Mouse (Mus musculus): ENCODE measurements around the gene Trnp1. TPM values are rescaled to one million over a fixed set of nuclear protein-coding genes. Genes with fewer than 3 reads are reported as not detected.

The Trnp1 gene
- total and polyA plus RNA-seq, 3 experiments = 1.6 TPM; not detected in 1

GRCm38 (mm10) chr4:133521502-133521901 lies 23.2 kb upstream of the Trnp1 start:
- Histone ChIP-seq H3K79me2 (ENCODE audit: control insufficient read depth, insufficient read depth, low read length, poor library complexity) (no peaks in the 10 kb centered on the region), H3K27ac (ENCODE audit: control insufficient read depth, low read depth, low read length) (no peak overlapping the region), H3K4me3 (ENCODE audit: control insufficient read depth in 1 of 2, insufficient read depth in 1 of 2, low read depth in 2 of 2, low read length in 2 of 2) (no peak overlapping the region), H3K4me1 (ENCODE audit: control insufficient read depth in 1 of 2, insufficient read depth in 2 of 2, low read length in 2 of 2) (no peaks in the 10 kb centered on the region), H3K9ac (ENCODE audit: control insufficient read depth, low read depth, low read length, poor library complexity, severe bottlenecking) (no peak overlapping the region), H3K9me3 (replicated peaks; ENCODE audit: insufficient read depth, low read length) (no peaks in the 10 kb centered on the region), H3K27me3 (ENCODE audit: control insufficient read depth in 1 of 2, insufficient read depth in 2 of 2, low read length in 2 of 2) (no peaks in the 10 kb centered on the region), H3K36me3 (ENCODE audit: control insufficient read depth in 1 of 2, insufficient read depth in 2 of 2, low read length in 2 of 2) (no peaks in the 10 kb centered on the region)
- DNase-seq (ENCODE audit: low read depth, low spot score) = no peak
- TF ChIP-seq ZC3H11A (IDR thresholded peaks at IDR 0.05; ENCODE audit: low read depth, low read length) (no peak), GABPA (IDR thresholded peaks at IDR 0.05; ENCODE audit: low read depth, low read length) (no peak), MXI1 (IDR thresholded peaks at IDR 0.05; ENCODE audit: low read depth, low read length) (no peak), MAFK (IDR thresholded peaks at IDR 0.05; ENCODE audit: borderline replicate concordance, low read depth, low read length) (no peak), CHD1 (IDR thresholded peaks at IDR 0.05; ENCODE audit: low read depth, low read length) (no peak), BHLHE40 (IDR thresholded peaks at IDR 0.05; ENCODE audit: borderline replicate concordance, low read depth, low read length) (no peak), E2F4 (IDR thresholded peaks at IDR 0.05; ENCODE audit: borderline replicate concordance, low read depth, low read length) (no peak), POLR2A (IDR thresholded peaks at IDR 0.05; ENCODE audit: control insufficient read depth in 1 of 2, insufficient read depth in 1 of 2, low read depth in 1 of 2, low read length in 2 of 2, poor library complexity in 1 of 2) (no peak), USF2 (IDR thresholded peaks at IDR 0.05; ENCODE audit: borderline replicate concordance in 1 of 2, insufficient read depth in 1 of 2, low read depth in 1 of 2, low read length in 2 of 2) (no peak), RCOR1 (IDR thresholded peaks at IDR 0.05; ENCODE audit: low read depth, low read length) (no peak), NRF1 (IDR thresholded peaks at IDR 0.05; ENCODE audit: insufficient read depth, low read depth, low read length, poor library complexity, severe bottlenecking) (no peak), TBP (IDR thresholded peaks at IDR 0.05; ENCODE audit: low read depth, low read length) (no peak), UBTF (IDR thresholded peaks at IDR 0.05; ENCODE audit: borderline replicate concordance, insufficient read depth, low read depth, low read length) (no peak), MAX (IDR thresholded peaks at IDR 0.05; ENCODE audit: low read length) (no peak), MYB (IDR thresholded peaks at IDR 0.05; ENCODE audit: low read depth, low read length) (no peak)

- DNase-seq (ENCODE audit: low read depth, low spot score) = no peak
- TF ChIP-seq MAX (IDR thresholded peaks at IDR 0.05; ENCODE audit: low read length) = no peak
- no peak for TF ChIP-seq MYB (IDR thresholded peaks at IDR 0.05; ENCODE audit: low read depth, low read length)
- no peak for TF ChIP-seq CTCF (IDR thresholded peaks at IDR 0.05 in 2 of 3, conservative IDR thresholded peaks at IDR 0.05 in 1 of 3; ENCODE audit: control insufficient read depth in 1 of 3, insufficient read depth in 1 of 3, low read depth in 2 of 3, low read length in 3 of 3, poor library complexity in 1 of 3, severe bottlenecking in 1 of 3)
- TF ChIP-seq KAT2A (conservative IDR thresholded peaks at IDR 0.05; ENCODE audit: low read depth, low read length) = no peak
- TF ChIP-seq UBTF (IDR thresholded peaks at IDR 0.05; ENCODE audit: borderline replicate concordance, insufficient read depth, low read depth, low read length) = no peak
- TF ChIP-seq BHLHE40 (IDR thresholded peaks at IDR 0.05; ENCODE audit: borderline replicate concordance, low read depth, low read length) = no peak
- TF ChIP-seq TBP (IDR thresholded peaks at IDR 0.05; ENCODE audit: low read depth, low read length) = no peak
- no peak for TF ChIP-seq TAL1 (IDR thresholded peaks at IDR 0.05; ENCODE audit: low read length)
- TF ChIP-seq USF2 (IDR thresholded peaks at IDR 0.05; ENCODE audit: borderline replicate concordance in 1 of 2, insufficient read depth in 1 of 2, low read depth in 1 of 2, low read length in 2 of 2) = no peak
- TF ChIP-seq RAD21 (IDR thresholded peaks at IDR 0.05; ENCODE audit: low read depth, low read length) = no peak
- TF ChIP-seq MYC (IDR thresholded peaks at IDR 0.05; ENCODE audit: low read depth, low read length) = no peak
- no peak for TF ChIP-seq ZC3H11A (IDR thresholded peaks at IDR 0.05; ENCODE audit: low read depth, low read length)
- no peak for TF ChIP-seq GATA1 (IDR thresholded peaks at IDR 0.05; ENCODE audit: low read depth, low read length)
Observed at GRCm38 (mm10) chr4:133519369-133519665, 21.0 kb upstream of the Trnp1 start.

More at GRCm38 (mm10) chr4:133519369-133519665, 21.0 kb upstream of the Trnp1 start:
- H3K4me3 ChIP-seq (ENCODE audit: control insufficient read depth in 1 of 2, insufficient read depth in 1 of 2, low read depth in 2 of 2, low read length in 2 of 2) = no peak overlapping the region
- no peaks in the 10 kb centered on the region for H3K79me2 ChIP-seq (ENCODE audit: control insufficient read depth, insufficient read depth, low read length, poor library complexity)
- no peaks in the 10 kb centered on the region for H3K36me3 ChIP-seq (ENCODE audit: control insufficient read depth in 1 of 2, insufficient read depth in 2 of 2, low read length in 2 of 2)
- H3K9me3 ChIP-seq (replicated peaks; ENCODE audit: insufficient read depth, low read length) = no peaks in the 10 kb centered on the region
- H3K27ac ChIP-seq (ENCODE audit: control insufficient read depth, low read depth, low read length) = no peak overlapping the region
- H3K27me3 ChIP-seq (ENCODE audit: control insufficient read depth in 1 of 2, insufficient read depth in 2 of 2, low read length in 2 of 2) = no peaks in the 10 kb centered on the region
- no peak overlapping the region for H3K9ac ChIP-seq (ENCODE audit: control insufficient read depth, low read depth, low read length, poor library complexity, severe bottlenecking)
- H3K4me1 ChIP-seq (ENCODE audit: control insufficient read depth in 1 of 2, insufficient read depth in 2 of 2, low read length in 2 of 2) = no peaks in the 10 kb centered on the region

Measured in MEL (cell line).